Mouse (Mus musculus): ENCODE results near the gene Prelp.

- TF ChIP-seq CTCF (IDR thresholded peaks at IDR 0.05; ENCODE audit: borderline replicate concordance, insufficient read depth, low read depth, low read length), result no peak
- TF ChIP-seq POLR2A (IDR thresholded peaks at IDR 0.05; ENCODE audit: borderline replicate concordance, insufficient read depth, low read length), result no peak
Observed at GRCm38 (mm10) chr1:133923071-133923470, 1.9 kb upstream of the Prelp start.
